Mouse (Mus musculus) embryonic facial prominence, embryonic 14.5 days (tissue): ENCODE measurements at regions not wholly inside any gene's neighbourhood (a gene's known extent, or its start where the extent isn't known, plus 50 kb on each side); places are given as distances from the start of the nearest gene placed in this dataset.
A peak's percentile ranks its signal among the peaks of the same experiment; 100 is the strongest.

Experiments used
- ATAC-seq: fragments of 200-750 bp; cut with Nextera tagmentation; 2 replicates; pipeline ENCODE4 v1.8.0; 2017; ENCODE audit warnings: low read depth, moderate number of reproducible peaks, moderate TSS enrichment
- DNase-seq: peaks from one replicate; pipeline ENCODE4 v3.0.0-alpha.2; 2015; ENCODE audit warnings: low spot score
- H3K27ac ChIP-seq: fragments of 300-500 bp; sonication (generic); replicated peaks from 2 replicates; pipeline ENCODE4 v1.5.1; 2014; ENCODE audit warnings: low read depth, mild to moderate bottlenecking, low read length, moderate library complexity
- H3K27me3 ChIP-seq: fragments of 300-500 bp; sonication (generic); replicated peaks from 2 replicates; pipeline ENCODE4 v1.6.1; 2014; ENCODE audit warnings: low read length; ENCODE audit not compliant: control insufficient read depth, insufficient read depth
- H3K36me3 ChIP-seq: fragments of 300-500 bp; sonication (generic); 2 replicates; pipeline ENCODE4 v1.6.1; 2014; ENCODE audit warnings: low read length, mixed read lengths; ENCODE audit not compliant: control insufficient read depth, insufficient read depth
- H3K4me1 ChIP-seq: fragments of 300-500 bp; sonication (generic); 2 replicates; pipeline ENCODE4 v1.6.1; 2014; ENCODE audit warnings: antibody characterized with exemption, low read length; ENCODE audit not compliant: control insufficient read depth, insufficient read depth
- H3K4me2 ChIP-seq: fragments of 300-500 bp; sonication (generic); 2 replicates; pipeline ENCODE4 v1.6.1; 2014; ENCODE audit warnings: low read depth, mild to moderate bottlenecking, low read length, moderate library complexity, mixed read lengths
- H3K4me3 ChIP-seq: fragments of 300-500 bp; sonication (generic); 2 replicates; pipeline ENCODE4 v1.5.1; 2014; ENCODE audit warnings: low read depth, mild to moderate bottlenecking, low read length
- H3K9ac ChIP-seq: fragments of 300-500 bp; sonication (generic); 2 replicates; pipeline ENCODE4 v1.6.1; 2014; ENCODE audit warnings: low read depth, mild to moderate bottlenecking, low read length, moderate library complexity, mixed read lengths
- H3K9me3 ChIP-seq: fragments of 300-500 bp; sonication (generic); 2 replicates; pipeline ENCODE4 v1.6.1; 2016; ENCODE audit warnings: low read length; ENCODE audit not compliant: control insufficient read depth
- WGBS: fragments of 180-500 bp; shearing (Covaris S2); extraction: QIAGEN DNeasy Blood & Tissue Kit; methylation state at CpG from one replicate; pipeline ENCODE4 v1.1.7; 2014; 5-methylcytosine and 5-hydroxymethylcytosine counted together

GRCm38 (mm10) chr15:51592069-51592435 is 2292.7 kb upstream of the Gm7489 start:
- Histone ChIP-seq H3K27me3 (no peaks in the 10 kb centered on the region), H3K27ac (peak overlapping the region; percentile 49; the same call in 1 of the 2 replicates), H3K36me3 (no peaks in the 10 kb centered on the region), H3K9ac (0 out of 2 replicates have a peak overlapping the region, but pooled peaks have one; percentile 36), H3K9me3 (no peaks in the 10 kb centered on the region), H3K4me1 (peaks cover 18% of the 10 kb centered on the region), H3K4me3 (peak overlapping the region; percentile 28), H3K4me2 (peak overlapping the region; percentile 52)
- WGBS, result 21% methylated on average over 9 of the region's 9 CpGs
- DNase-seq (peak; percentile 50), ATAC-seq (peak; percentile 69)

DNA sequence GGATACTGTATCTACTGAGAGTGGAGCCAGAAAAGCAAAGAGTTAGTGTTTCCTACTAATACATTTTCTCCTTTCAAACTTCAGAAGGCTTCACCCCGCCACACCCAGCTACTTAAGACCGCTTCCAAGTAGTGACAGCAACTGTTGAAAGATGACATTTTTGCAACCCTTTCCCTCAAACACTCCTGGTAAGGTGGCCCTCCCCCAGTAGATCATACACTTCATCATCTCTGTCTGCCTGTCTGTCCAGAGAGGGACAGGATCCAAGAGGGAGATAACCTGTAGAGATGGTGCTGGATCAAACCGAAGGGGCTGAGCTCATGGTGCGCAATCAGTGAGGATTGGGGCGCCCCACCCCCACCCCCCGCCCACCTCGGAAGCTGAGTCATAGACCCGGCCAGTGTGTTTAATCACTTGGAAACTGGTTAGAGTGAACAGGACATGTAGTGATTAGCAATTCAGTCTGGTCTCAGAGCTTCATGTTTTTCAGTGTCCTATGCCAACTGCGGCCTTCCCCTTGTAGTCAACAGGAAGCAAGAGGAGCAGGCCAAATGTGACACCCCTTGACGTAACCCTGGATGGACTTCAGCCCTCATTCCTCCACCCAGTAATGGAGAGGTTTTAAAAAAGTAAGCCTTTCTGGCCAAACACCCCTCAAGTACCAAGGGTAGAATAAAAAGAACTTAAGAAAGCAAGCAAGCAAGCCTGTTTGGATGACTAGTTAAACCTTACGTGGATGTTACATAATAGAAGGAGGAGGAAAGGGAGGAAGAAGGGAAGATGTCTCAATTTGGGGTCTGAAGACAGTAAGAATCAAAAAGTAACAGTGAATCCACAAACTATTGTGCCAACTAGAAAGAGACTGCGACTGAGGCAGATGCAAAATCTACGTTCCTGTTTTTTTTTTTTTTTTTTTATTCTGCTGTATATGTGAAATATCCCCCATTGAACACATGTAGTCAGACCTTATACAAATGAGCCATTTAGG is 2291.9 kb upstream of the Gm7489 start:
- no peak overlapping the region for H3K9ac ChIP-seq
- DNase-seq (peak; percentile 36), ATAC-seq (0 out of 2 replicates have a peak, but pooled peaks have one; percentile 9)
- peak overlapping the region; percentile 52; the same call in 1 of the 2 replicates for H3K4me2 ChIP-seq
- H3K27me3 ChIP-seq, result no peaks in the 10 kb centered on the region
- H3K27ac ChIP-seq, result peak overlapping the region; percentile 49; the same call in 1 of the 2 replicates
- peaks cover 18% of the 10 kb centered on the region for H3K4me1 ChIP-seq
- H3K36me3 ChIP-seq, result no peaks in the 10 kb centered on the region
- WGBS, result 73% methylated on average over 13 of the region's 13 CpGs
- no peak overlapping the region for H3K4me3 ChIP-seq
- H3K9me3 ChIP-seq, result no peaks in the 10 kb centered on the region

DNA sequence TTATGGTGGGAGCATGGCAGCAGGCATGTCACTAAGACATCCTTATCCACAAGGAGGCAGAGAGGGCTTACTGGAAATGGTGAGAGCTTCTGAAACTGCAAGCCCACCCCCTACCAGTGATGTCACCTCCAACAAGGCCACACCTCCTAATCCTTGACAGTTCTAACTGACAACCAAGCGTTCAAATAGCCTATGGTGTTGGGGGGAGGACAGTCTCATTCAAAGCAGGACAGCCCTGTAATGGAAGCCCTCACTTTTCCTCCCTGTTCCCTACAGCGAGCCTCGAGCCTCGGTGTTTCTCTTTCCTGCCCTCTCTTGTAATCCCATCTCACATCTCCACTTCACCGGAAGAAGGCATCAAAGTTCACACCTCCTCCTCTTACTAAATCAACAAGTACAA is 2290.6 kb upstream of the Gm7489 start:
- ATAC-seq (no peak), DNase-seq (no peak)
- Histone ChIP-seq H3K4me2 (no peak overlapping the region), H3K4me3 (no peak overlapping the region), H3K4me1 (peaks cover 18% of the 10 kb centered on the region), H3K9ac (no peak overlapping the region), H3K9me3 (no peaks in the 10 kb centered on the region), H3K27me3 (no peaks in the 10 kb centered on the region), H3K27ac (no peak overlapping the region), H3K36me3 (no peaks in the 10 kb centered on the region)
- WGBS, result 62% methylated on average over 5 of the region's 5 CpGs

GRCm38 (mm10) chr15:51595655-51596054 is 2289.1 kb upstream of the Gm7489 start:
- no peaks in the 10 kb centered on the region for H3K27me3 ChIP-seq
- 69% methylated on average over 1 of the region's 1 CpGs for WGBS
- no peak overlapping the region for H3K9ac ChIP-seq
- H3K4me3 ChIP-seq, result no peak overlapping the region
- H3K36me3 ChIP-seq, result no peaks in the 10 kb centered on the region
- DNase-seq, result no peak
- no peaks in the 10 kb centered on the region for H3K9me3 ChIP-seq
- ATAC-seq, result no peak
- peaks cover 18% of the 10 kb centered on the region for H3K4me1 ChIP-seq
- no peak overlapping the region for H3K4me2 ChIP-seq
- H3K27ac ChIP-seq, result no peak overlapping the region

DNA sequence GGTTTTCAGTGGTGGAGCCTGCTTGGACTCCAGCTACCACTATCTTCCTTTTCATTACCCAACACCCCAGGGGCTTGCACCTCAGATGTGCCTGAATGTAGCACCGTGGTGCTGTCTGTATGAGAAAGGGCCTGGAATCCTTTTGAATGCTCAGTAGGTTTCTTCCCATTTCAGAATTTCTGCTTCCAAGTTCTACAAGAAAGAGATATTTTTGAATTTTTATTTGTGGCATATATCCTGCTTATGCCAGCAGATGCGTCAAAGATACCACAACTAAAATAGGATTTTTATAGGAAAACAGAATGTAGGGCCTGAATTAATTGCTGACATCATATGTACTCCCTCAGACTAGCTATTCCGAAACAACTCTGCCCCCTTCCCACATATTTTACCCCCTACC is 2286.9 kb upstream of the Gm7489 start:
- Histone ChIP-seq H3K4me2 (no peak overlapping the region), H3K27ac (no peak overlapping the region), H3K9me3 (no peaks in the 10 kb centered on the region), H3K27me3 (no peaks in the 10 kb centered on the region), H3K4me1 (0 out of 2 replicates have a peak, but pooled peaks cover 2% of the 10 kb centered on the region), H3K36me3 (no peaks in the 10 kb centered on the region), H3K4me3 (no peak overlapping the region), H3K9ac (no peak overlapping the region)
- 56% methylated on average over 3 of the region's 3 CpGs for WGBS
- no peak for ATAC-seq
- no peak for DNase-seq

DNA sequence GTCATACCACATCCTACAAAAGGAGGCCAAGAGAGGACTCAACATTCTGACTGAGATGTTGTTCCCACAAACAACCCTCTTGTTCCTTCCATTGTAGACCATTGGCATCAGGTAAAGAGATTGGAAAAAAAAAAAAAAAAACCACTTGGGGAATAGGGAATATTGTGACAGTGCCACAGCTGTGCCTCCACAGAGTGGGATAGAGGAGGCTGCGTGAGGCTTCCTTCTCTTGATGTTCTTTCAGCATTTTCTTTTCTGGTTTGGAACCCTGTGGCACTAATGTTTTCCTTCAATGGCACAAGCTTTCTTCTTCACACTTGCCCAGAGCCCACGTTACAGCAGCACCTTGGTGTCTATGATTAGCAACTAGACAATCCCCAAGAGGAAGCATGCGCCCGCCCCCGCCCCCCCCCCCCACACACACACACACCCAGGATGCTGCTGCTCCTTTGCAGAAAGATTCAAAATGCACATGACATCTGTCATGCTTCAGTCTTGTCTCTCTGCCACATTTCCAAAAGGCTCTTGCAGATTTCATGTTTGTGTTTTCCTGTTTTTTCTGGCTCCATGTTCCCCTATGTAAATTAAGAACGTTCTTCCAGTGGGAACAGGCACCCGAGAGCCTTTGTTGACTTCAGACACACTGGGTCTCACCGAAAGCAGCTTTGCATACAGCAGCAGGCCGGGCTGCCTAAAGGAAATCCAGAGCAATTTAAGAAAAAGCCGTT is 2283.4 kb upstream of the Gm7489 start:
- WGBS, result 45% methylated on average over 10 of the region's 10 CpGs
- peak overlapping the region; percentile 35; the same call in 1 of the 2 replicates for H3K27ac ChIP-seq
- H3K36me3 ChIP-seq, result no peaks in the 10 kb centered on the region
- ATAC-seq, result no peak
- H3K4me3 ChIP-seq, result no peak overlapping the region
- H3K4me1 ChIP-seq, result no peaks in the 10 kb centered on the region
- H3K27me3 ChIP-seq, result no peaks in the 10 kb centered on the region
- no peaks in the 10 kb centered on the region for H3K9me3 ChIP-seq
- no peak for DNase-seq
- H3K4me2 ChIP-seq, result no peak overlapping the region
- H3K9ac ChIP-seq, result no peak overlapping the region

- no peak overlapping the region for H3K9ac ChIP-seq
- no peak overlapping the region for H3K4me2 ChIP-seq
- H3K4me1 ChIP-seq, result no peaks in the 10 kb centered on the region
- no peaks in the 10 kb centered on the region for H3K36me3 ChIP-seq
- H3K27me3 ChIP-seq, result no peaks in the 10 kb centered on the region
- no peaks in the 10 kb centered on the region for H3K9me3 ChIP-seq
- DNase-seq (no peak), ATAC-seq (no peak)
- no peak overlapping the region for H3K4me3 ChIP-seq
- no peak overlapping the region for H3K27ac ChIP-seq
- 83% methylated on average over 6 of the region's 6 CpGs for WGBS
Measured at GRCm38 (mm10) chr15:51621455-51621854, 2263.3 kb upstream of the Gm7489 start.

DNA sequence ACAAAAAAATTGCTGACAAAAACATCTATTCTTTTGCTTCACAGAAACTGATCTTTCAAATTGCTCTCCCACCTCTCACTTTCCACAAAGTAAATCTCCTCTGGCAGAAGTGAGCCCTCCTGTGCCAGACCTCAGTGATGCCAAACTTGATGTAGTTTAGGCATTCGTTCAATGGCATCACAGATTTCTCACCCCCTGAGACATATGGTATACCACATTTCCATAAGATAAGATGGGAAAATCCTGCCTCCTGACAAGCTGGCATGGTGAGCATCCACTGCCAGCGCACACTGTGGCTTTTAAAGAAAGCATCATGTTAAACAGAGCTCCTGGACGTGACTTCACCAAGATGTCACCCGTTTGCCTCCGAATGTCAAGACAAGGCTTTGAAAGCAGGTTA is 2257.2 kb upstream of the Gm7489 start:
- Histone ChIP-seq H3K36me3 (no peaks in the 10 kb centered on the region), H3K27me3 (no peaks in the 10 kb centered on the region), H3K4me1 (no peaks in the 10 kb centered on the region), H3K9me3 (no peaks in the 10 kb centered on the region), H3K9ac (no peak overlapping the region), H3K4me3 (no peak overlapping the region), H3K4me2 (no peak overlapping the region), H3K27ac (no peak overlapping the region)
- DNase-seq (no peak), ATAC-seq (no peak)
- WGBS, result 83% methylated on average over 5 of the region's 5 CpGs
